Mouse (Mus musculus): ENCODE results near the gene Glis3. TPM values are rescaled to one million over a fixed set of nuclear protein-coding genes. Genes with fewer than 3 reads are reported as not detected.

The Glis3 gene
- polyA plus RNA-seq, 1 experiment: 1.4 TPM

DNA sequence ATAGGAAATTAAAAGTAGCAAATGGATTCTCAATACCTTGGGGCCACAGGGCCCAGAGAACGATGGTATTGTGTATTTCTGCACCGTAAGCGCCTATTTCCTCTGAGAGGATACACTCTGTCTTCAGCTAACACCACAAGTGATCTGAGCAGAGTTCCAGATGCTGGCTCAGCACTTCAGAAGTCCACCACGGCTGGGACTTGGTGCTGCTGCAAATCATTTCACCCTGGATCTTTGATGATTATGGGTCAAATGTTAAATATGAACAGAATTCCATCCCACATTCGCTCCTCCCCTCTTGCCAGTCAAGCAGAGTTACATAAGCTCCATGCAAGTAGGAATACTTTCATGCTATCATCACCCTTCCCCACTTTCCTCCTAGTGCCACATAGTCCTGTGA is 263.8 kb downstream of the Glis3 start:
- H3K4me3 ChIP-seq (ENCODE audit: control insufficient read depth, low read depth, low read length): no peak overlapping the region
- H3K27ac ChIP-seq (ENCODE audit: control insufficient read depth, insufficient read depth, low read depth, low read length): no peak overlapping the region
- no peaks in the 10 kb centered on the region for H3K4me1 ChIP-seq (ENCODE audit: control insufficient read depth, insufficient read depth, low read length)
- H3K36me3 ChIP-seq (ENCODE audit: control insufficient read depth, insufficient read depth, low read length): no peaks in the 10 kb centered on the region
- no peak for TF ChIP-seq POLR2A (IDR thresholded peaks at IDR 0.05; ENCODE audit: control insufficient read depth, low read depth, low read length)
- no peak for TF ChIP-seq CTCF (IDR thresholded peaks at IDR 0.05; ENCODE audit: control insufficient read depth, insufficient read depth, insufficient replicate concordance, low read depth, low read length)
- H3K27me3 ChIP-seq (ENCODE audit: control insufficient read depth, insufficient read depth, low read length): no peaks in the 10 kb centered on the region

DNA sequence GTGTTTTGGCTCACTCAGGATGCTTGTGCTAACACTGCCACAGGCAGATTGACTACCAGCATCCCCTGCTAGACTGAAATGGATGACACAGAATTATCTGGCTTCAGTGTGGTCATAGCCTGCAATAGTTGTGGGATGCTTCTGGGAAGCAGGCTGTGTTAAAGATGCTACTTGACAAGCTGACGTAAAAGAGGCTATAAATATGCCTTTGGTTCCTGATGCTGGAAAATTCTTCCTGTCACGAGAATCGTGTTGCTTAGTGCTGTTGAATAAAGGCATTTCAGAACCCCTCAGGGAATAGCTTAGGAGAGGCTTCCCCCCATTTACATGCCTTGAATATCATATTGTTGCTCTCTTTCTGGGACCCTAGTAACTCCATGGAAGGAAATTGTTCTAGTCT is 271.1 kb downstream of the Glis3 start:
- Histone ChIP-seq H3K4me1 (ENCODE audit: control insufficient read depth, insufficient read depth, low read length) (no peaks in the 10 kb centered on the region), H3K27ac (ENCODE audit: control insufficient read depth, insufficient read depth, low read depth, low read length) (no peak overlapping the region), H3K27me3 (ENCODE audit: control insufficient read depth, insufficient read depth, low read length) (no peaks in the 10 kb centered on the region), H3K36me3 (ENCODE audit: control insufficient read depth, insufficient read depth, low read length) (no peaks in the 10 kb centered on the region), H3K4me3 (ENCODE audit: control insufficient read depth, low read depth, low read length) (no peak overlapping the region)
- TF ChIP-seq POLR2A (IDR thresholded peaks at IDR 0.05; ENCODE audit: control insufficient read depth, low read depth, low read length) (no peak), CTCF (IDR thresholded peaks at IDR 0.05; ENCODE audit: control insufficient read depth, insufficient read depth, insufficient replicate concordance, low read depth, low read length) (no peak)

GRCm38 (mm10) chr19:28402956-28403355 is 276.9 kb downstream of the Glis3 start:
- no peaks in the 10 kb centered on the region for H3K4me1 ChIP-seq (ENCODE audit: control insufficient read depth, insufficient read depth, low read length)
- no peak overlapping the region for H3K4me3 ChIP-seq (ENCODE audit: control insufficient read depth, low read depth, low read length)
- H3K27me3 ChIP-seq (ENCODE audit: control insufficient read depth, insufficient read depth, low read length): no peaks in the 10 kb centered on the region
- no peaks in the 10 kb centered on the region for H3K36me3 ChIP-seq (ENCODE audit: control insufficient read depth, insufficient read depth, low read length)
- TF ChIP-seq POLR2A (IDR thresholded peaks at IDR 0.05; ENCODE audit: control insufficient read depth, low read depth, low read length) (no peak), CTCF (IDR thresholded peaks at IDR 0.05; ENCODE audit: control insufficient read depth, insufficient read depth, insufficient replicate concordance, low read depth, low read length) (no peak)
- H3K27ac ChIP-seq (ENCODE audit: control insufficient read depth, insufficient read depth, low read depth, low read length): no peak overlapping the region

- TF ChIP-seq CTCF (IDR thresholded peaks at IDR 0.05; ENCODE audit: control insufficient read depth, insufficient read depth, insufficient replicate concordance, low read depth, low read length): no peak
- no peak for TF ChIP-seq POLR2A (IDR thresholded peaks at IDR 0.05; ENCODE audit: control insufficient read depth, low read depth, low read length)
- no peaks in the 10 kb centered on the region for H3K27me3 ChIP-seq (ENCODE audit: control insufficient read depth, insufficient read depth, low read length)
- H3K4me3 ChIP-seq (ENCODE audit: control insufficient read depth, low read depth, low read length): no peak overlapping the region
- no peak overlapping the region for H3K27ac ChIP-seq (ENCODE audit: control insufficient read depth, insufficient read depth, low read depth, low read length)
- H3K36me3 ChIP-seq (ENCODE audit: control insufficient read depth, insufficient read depth, low read length): no peaks in the 10 kb centered on the region
- no peaks in the 10 kb centered on the region for H3K4me1 ChIP-seq (ENCODE audit: control insufficient read depth, insufficient read depth, low read length)
Observed at GRCm38 (mm10) chr19:28395584-28395861, 284.4 kb downstream of the Glis3 start.

- no peaks in the 10 kb centered on the region for H3K36me3 ChIP-seq (ENCODE audit: control insufficient read depth, insufficient read depth, low read length)
- H3K4me3 ChIP-seq (ENCODE audit: control insufficient read depth, low read depth, low read length): no peak overlapping the region
- H3K27ac ChIP-seq (ENCODE audit: control insufficient read depth, insufficient read depth, low read depth, low read length): no peak overlapping the region
- TF ChIP-seq POLR2A (IDR thresholded peaks at IDR 0.05; ENCODE audit: control insufficient read depth, low read depth, low read length): no peak
- no peak for TF ChIP-seq CTCF (IDR thresholded peaks at IDR 0.05; ENCODE audit: control insufficient read depth, insufficient read depth, insufficient replicate concordance, low read depth, low read length)
- no peaks in the 10 kb centered on the region for H3K27me3 ChIP-seq (ENCODE audit: control insufficient read depth, insufficient read depth, low read length)
- no peaks in the 10 kb centered on the region for H3K4me1 ChIP-seq (ENCODE audit: control insufficient read depth, insufficient read depth, low read length)
Observed at GRCm38 (mm10) chr19:28394826-28395583, 284.9 kb downstream of the Glis3 start.

GRCm38 (mm10) chr19:28393766-28394165 is 286.1 kb downstream of the Glis3 start:
- no peaks in the 10 kb centered on the region for H3K27me3 ChIP-seq (ENCODE audit: control insufficient read depth, insufficient read depth, low read length)
- no peak overlapping the region for H3K27ac ChIP-seq (ENCODE audit: control insufficient read depth, insufficient read depth, low read depth, low read length)
- H3K4me3 ChIP-seq (ENCODE audit: control insufficient read depth, low read depth, low read length): no peak overlapping the region
- TF ChIP-seq POLR2A (IDR thresholded peaks at IDR 0.05; ENCODE audit: control insufficient read depth, low read depth, low read length) (no peak), CTCF (IDR thresholded peaks at IDR 0.05; ENCODE audit: control insufficient read depth, insufficient read depth, insufficient replicate concordance, low read depth, low read length) (no peak)
- no peaks in the 10 kb centered on the region for H3K36me3 ChIP-seq (ENCODE audit: control insufficient read depth, insufficient read depth, low read length)
- H3K4me1 ChIP-seq (ENCODE audit: control insufficient read depth, insufficient read depth, low read length): no peaks in the 10 kb centered on the region

- no peak for TF ChIP-seq POLR2A (IDR thresholded peaks at IDR 0.05; ENCODE audit: control insufficient read depth, low read depth, low read length)
- TF ChIP-seq CTCF (IDR thresholded peaks at IDR 0.05; ENCODE audit: control insufficient read depth, insufficient read depth, insufficient replicate concordance, low read depth, low read length): no peak
- Histone ChIP-seq H3K4me3 (ENCODE audit: control insufficient read depth, low read depth, low read length) (no peak overlapping the region), H3K27me3 (ENCODE audit: control insufficient read depth, insufficient read depth, low read length) (no peaks in the 10 kb centered on the region), H3K27ac (ENCODE audit: control insufficient read depth, insufficient read depth, low read depth, low read length) (no peak overlapping the region), H3K4me1 (ENCODE audit: control insufficient read depth, insufficient read depth, low read length) (no peaks in the 10 kb centered on the region), H3K36me3 (ENCODE audit: control insufficient read depth, insufficient read depth, low read length) (no peaks in the 10 kb centered on the region)
Observed at GRCm38 (mm10) chr19:28392838-28393237, 287.0 kb downstream of the Glis3 start.
